Mouse (Mus musculus) thymus, postnatal 25 days (tissue): ENCODE measurements around the gene Elof1.
"Not testable (repeated sequence)": the region's sequence is repeated elsewhere in the genome, so short reads cannot be mapped to it uniquely, and the experiment has no call there.

Experiments
- DNase-seq: peaks from one replicate; pipeline ENCODE4 v3.0.0; 2022

The Elof1 gene

GRCm38 (mm10) chr9:22087034-22087618 is 29.8 kb downstream of the Elof1 start:
- DNase-seq, result no peak

- no peak for DNase-seq
Measured at GRCm38 (mm10) chr9:22086012-22086411, 31.0 kb downstream of the Elof1 start.

GRCm38 (mm10) chr9:22085022-22085834 is 31.7 kb downstream of the Elof1 start, which contains the start of gene Ecsit:
TSS of gene Ecsit (minus strand) at chr9:22085438.
- peak; percentile 93 for DNase-seq

GRCm38 (mm10) chr9:22084667-22085021 is 32.3 kb downstream of the Elof1 start:
- no peak for DNase-seq

GRCm38 (mm10) chr9:22076223-22076622 is 40.7 kb downstream of the Elof1 start:
- DNase-seq, result no peak

- not testable (repeated sequence) for DNase-seq
Measured at GRCm38 (mm10) chr9:22075778-22076177, 41.2 kb downstream of the Elof1 start.

GRCm38 (mm10) chr9:22072276-22072675 is 44.7 kb downstream of the Elof1 start:
- DNase-seq, result no peak

- DNase-seq, result peak; percentile 95
Measured at GRCm38 (mm10) chr9:22070791-22071573, 46.0 kb downstream of the Elof1 start, which contains the start of the genes Gm49318 and Zfp653. TSS of gene Gm49318 (minus strand) at chr9:22071259. TSS of gene Zfp653 (minus strand) at chr9:22071376.

GRCm38 (mm10) chr9:22069881-22070553 is 47.0 kb downstream of the Elof1 start:
- DNase-seq, result no peak

- no peak for DNase-seq
Measured at GRCm38 (mm10) chr9:22067195-22067594, 49.8 kb downstream of the Elof1 start.

- DNase-seq, result peak; percentile 69
Measured at GRCm38 (mm10) chr9:22066433-22066832, 50.5 kb downstream of the Elof1 start.

GRCm38 (mm10) chr9:22065642-22066041 is 51.3 kb downstream of the Elof1 start:
- DNase-seq, result no peak

GRCm38 (mm10) chr9:22064341-22064740 is 52.6 kb downstream of the Elof1 start:
- no peak for DNase-seq
